Mouse (Mus musculus) C2C12 (cell line): ENCODE results near the gene Chga. TPM values are rescaled to one million over a fixed set of nuclear protein-coding genes. Genes with fewer than 3 reads are reported as not detected.

ENCODE experiments used
- H3K27me3 ChIP-seq: one replicate; pipeline ENCODE4 v1.6.1; 2011; ENCODE audit not compliant: control insufficient read depth, insufficient read depth, insufficient read length
- H3K36me3 ChIP-seq: one replicate; pipeline ENCODE4 v1.6.1; 2011; ENCODE audit not compliant: control insufficient read depth, insufficient read depth
- H3K4me3 ChIP-seq: one replicate; pipeline ENCODE4 v1.5.1; 2011; ENCODE audit warnings: mild to moderate bottlenecking, control low read depth; ENCODE audit not compliant: poor library complexity, insufficient read depth, severe bottlenecking
- H3K79me2 ChIP-seq: one replicate; pipeline ENCODE4 v1.6.1; 2011; ENCODE audit not compliant: control insufficient read depth, insufficient read depth
- H3K79me3 ChIP-seq: one replicate; pipeline ENCODE4 v1.6.1; 2011; ENCODE audit warnings: low read depth, control low read depth
- H3ac ChIP-seq: one replicate; pipeline ENCODE3; 2011; ENCODE audit warnings: low read depth; ENCODE audit not compliant: control insufficient read depth, insufficient read length
- CEBPB ChIP-seq: IDR thresholded peaks from one replicate; pipeline ENCODE4 v1.6.1; 2011; ENCODE audit warnings: low read depth, mild to moderate bottlenecking, control low read depth, moderate library complexity
- CTCF ChIP-seq: IDR thresholded peaks from one replicate; pipeline ENCODE4 v1.5.1; 2011; ENCODE audit not compliant: control insufficient read depth, insufficient read depth, insufficient read length
- FOSL1 ChIP-seq: IDR thresholded peaks from one replicate; pipeline ENCODE4 v1.8.0; 2011; ENCODE audit warnings: mild to moderate bottlenecking, low read length; ENCODE audit not compliant: poor library complexity, insufficient read depth, severe bottlenecking
- MAX ChIP-seq: IDR thresholded peaks from one replicate; pipeline ENCODE4 v1.6.1; 2011; ENCODE audit warnings: mild to moderate bottlenecking, control low read depth
- MYOD1 ChIP-seq: IDR thresholded peaks from one replicate; pipeline ENCODE4 v1.6.1; 2011; ENCODE audit warnings: low read depth; ENCODE audit not compliant: control insufficient read depth, insufficient read length
- MYOG ChIP-seq: IDR thresholded peaks from one replicate; pipeline ENCODE4 v1.6.1; 2011; ENCODE audit not compliant: control insufficient read depth, insufficient read length; ENCODE audit errors: extremely low read depth
- USF1 ChIP-seq: IDR thresholded peaks from one replicate; pipeline ENCODE4 v1.6.1; 2011; ENCODE audit warnings: low read depth, mild to moderate bottlenecking, control low read depth, moderate library complexity
- long read RNA-seq, 2 experiments: library from polyadenylated mRNA; unstranded; transcript quantifications; one replicate each; pipeline ENCODE4 v2.0.0; 2019 to 2020
- polyA plus RNA-seq: library from polyadenylated mRNA; unstranded; fragments of >200 nt; fragmentation: generic; extraction: Trizol; gene quantifications from one replicate; pipeline ENCODE4 v1.2.1, GENCODE M21; 2012; ENCODE audit warnings: missing spikeins

Gene Chga
- polyA plus RNA-seq: 0.01 TPM
- long read RNA-seq, experiment 1: 0 reads
- long read RNA-seq, experiment 2: 0 reads

GRCm38 (mm10) chr12:102554721-102555516 lies at the start of gene Chga:
TSS of gene Chga (plus strand) at chr12:102554969.
- Histone ChIP-seq H3K4me3 (no peak within 1 kb of the TSS), H3K36me3 (no peaks in the 10 kb centered on the region), H3K79me2 (no peaks in the 10 kb centered on the region), H3K79me3 (no peaks in the 10 kb centered on the region), H3ac (no peak within 1 kb of the TSS), H3K27me3 (peaks cover 44% of the 10 kb centered on the region)
- TF ChIP-seq CTCF (no peak), MYOD1 (no peak), CEBPB (no peak), MAX (no peak), MYOG (no peak), FOSL1 (no peak), USF1 (no peak)

- no peak overlapping the region for H3ac ChIP-seq
- H3K79me2 ChIP-seq: no peaks in the 10 kb centered on the region
- H3K36me3 ChIP-seq: no peaks in the 10 kb centered on the region
- peaks cover 20% of the 10 kb centered on the region for H3K27me3 ChIP-seq
- TF ChIP-seq MYOG (no peak), CTCF (no peak), CEBPB (no peak), FOSL1 (no peak), MAX (no peak), USF1 (no peak), MYOD1 (no peak)
- H3K4me3 ChIP-seq: no peak overlapping the region
- H3K79me3 ChIP-seq: no peaks in the 10 kb centered on the region
Measured at GRCm38 (mm10) chr12:102505131-102505713, 49.5 kb upstream of the Chga start.

- Histone ChIP-seq H3K79me2 (no peaks in the 10 kb centered on the region), H3K79me3 (no peaks in the 10 kb centered on the region), H3K4me3 (no peak overlapping the region), H3ac (no peak overlapping the region), H3K27me3 (peaks cover 23% of the 10 kb centered on the region), H3K36me3 (no peaks in the 10 kb centered on the region)
- TF ChIP-seq FOSL1 (no peak), CEBPB (no peak), USF1 (no peak), MAX (no peak), CTCF (no peak), MYOD1 (no peak), MYOG (no peak)
Measured at GRCm38 (mm10) chr12:102505949-102506348, 48.8 kb upstream of the Chga start.

GRCm38 (mm10) chr12:102511363-102511762 lies 43.4 kb upstream of the Chga start:
- no peaks in the 10 kb centered on the region for H3K79me2 ChIP-seq

GRCm38 (mm10) chr12:102514151-102514550 lies 40.6 kb upstream of the Chga start:
- TF ChIP-seq MAX (no peak), MYOG (no peak), MYOD1 (no peak), USF1 (no peak), FOSL1 (no peak), CTCF (no peak)

More at GRCm38 (mm10) chr12:102511363-102511762, 43.4 kb upstream of the Chga start:
- TF ChIP-seq MYOD1 (no peak), MYOG (no peak), CEBPB (no peak), MAX (no peak), CTCF (no peak), USF1 (no peak), FOSL1 (no peak)
- Histone ChIP-seq H3K36me3 (no peaks in the 10 kb centered on the region), H3ac (no peak overlapping the region), H3K4me3 (no peak overlapping the region), H3K79me3 (no peaks in the 10 kb centered on the region), H3K27me3 (peaks cover 47% of the 10 kb centered on the region)

GRCm38 (mm10) chr12:102514751-102515150 lies 40.0 kb upstream of the Chga start:
- Histone ChIP-seq H3K79me3 (no peaks in the 10 kb centered on the region), H3ac (no peak overlapping the region), H3K4me3 (no peak overlapping the region), H3K36me3 (no peaks in the 10 kb centered on the region), H3K79me2 (no peaks in the 10 kb centered on the region), H3K27me3 (peaks cover 41% of the 10 kb centered on the region)
- TF ChIP-seq FOSL1 (no peak), MYOG (no peak), MAX (no peak), CEBPB (no peak), CTCF (no peak), MYOD1 (no peak), USF1 (no peak)

More at GRCm38 (mm10) chr12:102514151-102514550, 40.6 kb upstream of the Chga start:
- H3ac ChIP-seq: no peak overlapping the region
- no peaks in the 10 kb centered on the region for H3K79me3 ChIP-seq
- H3K27me3 ChIP-seq: peaks cover 46% of the 10 kb centered on the region
- no peaks in the 10 kb centered on the region for H3K36me3 ChIP-seq
- H3K79me2 ChIP-seq: no peaks in the 10 kb centered on the region
- no peak overlapping the region for H3K4me3 ChIP-seq
